Mouse (Mus musculus) limb, embryonic 14.5 days (tissue): ENCODE results near the gene Chpf2. TPM values are rescaled to one million over a fixed set of nuclear protein-coding genes. Genes with fewer than 3 reads are reported as not detected.

ENCODE experiments used
- ATAC-seq: fragments of 200-750 bp; cut with Nextera tagmentation; 2 replicates; pipeline ENCODE4 v1.8.0; 2017; ENCODE audit warnings: low read depth, moderate number of reproducible peaks, moderate TSS enrichment; ENCODE audit not compliant: low FRiP score
- DNase-seq: peaks from one replicate; pipeline ENCODE4 v3.0.0-alpha.2; 2015; ENCODE audit warnings: low spot score
- H3K27ac ChIP-seq: fragments of 300-500 bp; sonication (generic); replicated peaks from 2 replicates; pipeline ENCODE4 v1.5.1; 2014; ENCODE audit warnings: low read depth, mild to moderate bottlenecking, low read length, moderate library complexity, mixed read lengths
- H3K27me3 ChIP-seq: fragments of 300-500 bp; sonication (generic); 2 replicates; pipeline ENCODE4 v1.6.1; 2014; ENCODE audit warnings: low read length, mixed read lengths; ENCODE audit not compliant: control insufficient read depth, insufficient read depth
- H3K36me3 ChIP-seq: fragments of 300-500 bp; sonication (generic); 2 replicates; pipeline ENCODE4 v1.6.1; 2014; ENCODE audit warnings: mild to moderate bottlenecking, low read length, moderate library complexity, mixed read lengths; ENCODE audit not compliant: control insufficient read depth, insufficient read depth
- H3K4me1 ChIP-seq: fragments of 300-500 bp; sonication (generic); 2 replicates; pipeline ENCODE4 v1.6.1; 2014; ENCODE audit warnings: antibody characterized with exemption, low read length, mixed read lengths; ENCODE audit not compliant: control insufficient read depth, insufficient read depth
- H3K4me2 ChIP-seq: fragments of 300-500 bp; sonication (generic); replicated peaks from 2 replicates; pipeline ENCODE4 v1.6.1; 2014; ENCODE audit warnings: low read depth, mild to moderate bottlenecking, low read length, moderate library complexity; ENCODE audit not compliant: severe bottlenecking
- H3K4me3 ChIP-seq: fragments of 300-500 bp; sonication (generic); replicated peaks from 2 replicates; pipeline ENCODE4 v1.5.1; 2014; ENCODE audit warnings: low read length
- H3K9ac ChIP-seq: fragments of 300-500 bp; sonication (generic); 2 replicates; pipeline ENCODE4 v1.6.1; 2014; ENCODE audit warnings: mild to moderate bottlenecking, low read depth, low read length, moderate library complexity; ENCODE audit not compliant: severe bottlenecking
- H3K9me3 ChIP-seq: fragments of 300-500 bp; sonication (generic); 2 replicates; pipeline ENCODE4 v1.6.1; 2016; ENCODE audit warnings: low read length; ENCODE audit not compliant: control insufficient read depth
- POLR2A ChIP-seq: fragments of 200-500 bp; IDR thresholded peaks from 2 replicates; pipeline ENCODE4 v1.8.0; 2012; ENCODE audit warnings: inconsistent platforms, mild to moderate bottlenecking, moderate library complexity, borderline replicate concordance; ENCODE audit not compliant: insufficient read depth, insufficient read length; ENCODE audit errors: extremely low read depth
- WGBS: fragments of 180-500 bp; shearing (Covaris S2); extraction: QIAGEN DNeasy Blood & Tissue Kit; methylation state at CpG from one replicate; pipeline ENCODE4 v1.1.7; 2014; 5-methylcytosine and 5-hydroxymethylcytosine counted together
- polyA plus RNA-seq, 2 experiments: library from polyadenylated mRNA; depleted of rRNA in 1 of 2; stranded (reverse) in 1 of 2; unstranded in 1 of 2; fragments of >200 nt; fragmentation: Nextera tagmentation in 1 of 2; extraction: Ambion mirVana in 1 of 2; gene quantifications; 2 replicates each; pipeline versions ENCODE4 v1.2.1 to v1.2.3; 2012 to 2014

Chpf2 gene
- polyA plus RNA-seq, 2 experiments = 23.1 to 56.2 TPM

- no peak for TF ChIP-seq POLR2A
- H3K9ac ChIP-seq = peak overlapping the region; percentile 56
- H3K4me3 ChIP-seq = peak overlapping the region; percentile 47
- H3K27ac ChIP-seq = no peak overlapping the region
- peaks cover 27% of the 10 kb centered on the region for H3K36me3 ChIP-seq
- ATAC-seq (no peak), DNase-seq (no peak)
- 16% methylated on average over 8 of the region's 8 CpGs for WGBS
- no peaks in the 10 kb centered on the region for H3K27me3 ChIP-seq
- H3K4me1 ChIP-seq = peaks cover 52% of the 10 kb centered on the region
- peak overlapping the region; percentile 98 for H3K4me2 ChIP-seq
- H3K9me3 ChIP-seq = no peaks in the 10 kb centered on the region
Measured at GRCm38 (mm10) chr5:24599137-24599536, 12.6 kb downstream of the Chpf2 start.

- peak overlapping the region; percentile 100; the same call in 1 of the 2 replicates for H3K27ac ChIP-seq
- ATAC-seq (no peak), DNase-seq (peak; percentile 63)
- peak overlapping the region; percentile 76; the same call in 1 of the 2 replicates for H3K4me3 ChIP-seq
- peaks cover 55% of the 10 kb centered on the region for H3K4me1 ChIP-seq
- peak overlapping the region; percentile 95 for H3K4me2 ChIP-seq
- TF ChIP-seq POLR2A = no peak
- WGBS = 80% methylated on average over 2 of the region's 2 CpGs
- no peaks in the 10 kb centered on the region for H3K27me3 ChIP-seq
- no peak overlapping the region for H3K9ac ChIP-seq
- peaks cover 16% of the 10 kb centered on the region for H3K36me3 ChIP-seq
- H3K9me3 ChIP-seq = no peaks in the 10 kb centered on the region
Measured at GRCm38 (mm10) chr5:24600236-24600635, 13.7 kb downstream of the Chpf2 start.

- Histone ChIP-seq H3K4me3 (peak overlapping the region; percentile 76), H3K27ac (peak overlapping the region; percentile 100), H3K9me3 (no peaks in the 10 kb centered on the region), H3K4me2 (peak overlapping the region; percentile 95), H3K4me1 (peaks cover 65% of the 10 kb centered on the region), H3K27me3 (no peaks in the 10 kb centered on the region), H3K9ac (peak overlapping the region; percentile 91), H3K36me3 (0 out of 2 replicates have a peak, but pooled peaks cover 6% of the 10 kb centered on the region)
- DNase-seq = no peak
- ATAC-seq = peak; percentile 2; the same call in 1 of the 2 replicates
- TF ChIP-seq POLR2A = no peak
- 6% methylated on average over 21 of the region's 33 CpGs for WGBS
Measured at GRCm38 (mm10) chr5:24601071-24601835, 14.7 kb downstream of the Chpf2 start.

GRCm38 (mm10) chr5:24601911-24602750, 15.6 kb downstream of the Chpf2 start:
- DNase-seq = peak; percentile 81

GRCm38 (mm10) chr5:24602751-24603343, 16.3 kb downstream of the Chpf2 start:
- ATAC-seq (peak; percentile 36), DNase-seq (peak; percentile 85)
- H3K4me1 ChIP-seq = peaks cover 58% of the 10 kb centered on the region
- peak overlapping the region; percentile 76 for H3K4me3 ChIP-seq
- peak overlapping the region; percentile 91 for H3K9ac ChIP-seq
- 2% methylated on average over 16 of the region's 16 CpGs for WGBS
- H3K27ac ChIP-seq = peak overlapping the region; percentile 100
- H3K9me3 ChIP-seq = no peaks in the 10 kb centered on the region
- no peaks in the 10 kb centered on the region for H3K27me3 ChIP-seq
- peak overlapping the region; percentile 95 for H3K4me2 ChIP-seq
- no peak; the same call in 1 of the 2 replicates for TF ChIP-seq POLR2A
- H3K36me3 ChIP-seq = no peaks in the 10 kb centered on the region

More at GRCm38 (mm10) chr5:24601911-24602750, 15.6 kb downstream of the Chpf2 start:
- Histone ChIP-seq H3K4me3 (peak overlapping the region; percentile 76), H3K4me1 (peaks cover 62% of the 10 kb centered on the region), H3K4me2 (peak overlapping the region; percentile 95), H3K27ac (peak overlapping the region; percentile 100), H3K9ac (peak overlapping the region; percentile 91), H3K9me3 (no peaks in the 10 kb centered on the region), H3K36me3 (no peaks in the 10 kb centered on the region), H3K27me3 (no peaks in the 10 kb centered on the region)
- 2% methylated on average over 65 of the region's 73 CpGs for WGBS
- TF ChIP-seq POLR2A = 0 out of 2 replicates have a peak, but pooled peaks have one; percentile 29
- ATAC-seq = peak; percentile 42
